Mouse (Mus musculus) monocyte, adult 59 days (primary cell): ENCODE results near the gene Mks1. TPM values are rescaled to one million over a fixed set of nuclear protein-coding genes. Genes with fewer than 3 reads are reported as not detected.

Source experiments
- total RNA-seq, 2 experiments: library from RNA; stranded (reverse); gene quantifications; one replicate each; pipeline ENCODE4 v1.2.4; 2023

Mks1 gene
- total RNA-seq, result 1 to 10 TPM; 8.3 to 9.5 TPM

DNA sequence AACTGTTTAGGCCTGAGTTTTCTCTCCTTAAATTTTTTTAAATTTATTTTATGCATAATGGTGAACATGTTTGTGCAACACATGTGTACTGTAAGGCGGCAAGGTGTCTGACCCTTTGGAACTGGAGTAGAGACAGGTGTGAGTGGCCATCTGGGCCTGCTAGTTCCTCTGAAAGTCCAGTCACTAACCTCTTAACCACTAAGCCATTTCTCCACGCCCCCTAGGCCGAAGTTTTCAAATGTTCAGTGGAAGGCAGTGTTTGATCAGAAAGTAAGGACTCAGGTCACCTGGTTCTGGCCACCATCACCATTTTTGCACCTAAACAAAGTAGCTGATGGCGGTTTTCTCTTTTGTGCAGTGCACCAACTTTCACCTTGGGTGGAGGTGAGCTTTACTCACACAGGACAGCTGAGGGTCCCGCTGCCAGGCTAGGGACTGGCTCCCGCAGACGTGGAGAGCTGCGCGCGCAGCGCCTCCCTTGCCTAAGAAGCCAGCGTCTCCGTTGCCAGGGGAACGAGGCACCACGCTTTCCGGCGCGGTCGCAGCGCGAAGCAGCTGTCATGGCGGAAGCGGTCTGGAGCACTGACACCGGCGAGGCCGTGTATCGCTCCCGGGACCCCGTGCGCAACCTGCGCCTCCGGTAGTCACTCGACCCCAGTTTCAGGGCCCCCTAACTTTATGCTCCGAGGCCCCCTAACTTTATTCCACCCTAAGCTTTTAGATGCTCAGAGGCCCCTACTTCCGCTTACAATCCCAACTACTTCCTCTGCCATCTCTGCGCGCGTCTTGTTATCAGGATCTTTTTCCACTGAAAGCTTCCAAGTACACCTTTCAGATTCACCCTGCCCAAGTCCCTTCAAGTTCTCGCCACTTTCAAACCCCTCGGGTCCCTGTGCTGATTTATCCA lies at the start of gene Mks1:
Gene Mks1, plus strand, starts transcription at position 526 of the 907 bp plus-strand sequence.

GRCm38 (mm10) chr11:87828239-87828900 lies 24.6 kb upstream of the Mks1 start, which contains the start of gene Lpo:
Gene Lpo, minus strand, starts transcription at chr11:87828289.

DNA sequence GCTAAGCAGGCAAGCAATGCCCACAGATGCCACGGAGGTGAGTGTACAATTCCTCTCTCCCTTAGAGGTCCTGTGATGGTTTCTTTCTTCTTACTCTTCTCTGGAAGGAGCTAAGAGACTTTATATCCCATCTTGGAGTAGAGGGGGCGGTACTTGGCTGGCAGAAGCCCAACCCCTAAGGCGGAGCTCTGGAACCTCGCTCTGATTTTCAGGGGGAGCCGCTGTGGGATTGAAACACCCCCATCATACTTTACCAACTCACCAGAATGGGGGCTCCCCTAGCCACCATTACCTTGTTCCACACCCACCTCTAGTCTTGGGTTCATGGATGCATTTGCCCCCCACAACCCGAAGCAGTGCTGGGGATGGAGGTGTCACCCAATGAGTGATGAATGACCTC lies 22.4 kb downstream of the Mks1 start, which contains the start of gene Epx:
Gene Epx, minus strand, starts transcription at position 101 of the 400 bp plus-strand sequence.

DNA sequence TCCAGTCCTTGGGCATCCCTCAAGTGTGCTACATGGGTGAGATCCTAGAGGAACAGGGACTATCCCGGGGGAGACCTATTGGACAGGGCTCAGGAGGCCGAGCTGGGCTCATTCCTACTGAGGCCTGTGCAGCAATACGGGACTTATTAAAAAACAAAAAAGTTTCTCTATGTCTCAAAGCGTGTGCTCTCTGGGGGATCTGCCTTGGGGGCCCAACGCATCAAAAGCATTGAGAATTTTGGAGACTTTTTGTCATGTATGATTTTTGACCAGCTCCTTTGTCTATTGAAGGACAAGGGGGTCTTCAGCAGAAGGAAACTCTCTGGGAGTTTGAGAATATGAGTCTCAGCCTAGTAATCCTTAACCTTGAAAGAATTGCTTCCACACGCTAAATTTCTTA lies 39.2 kb downstream of the Mks1 start, which contains the start of gene Olfr462:
Gene Olfr462, minus strand, starts transcription at position 101 of the 400 bp plus-strand sequence.

GRCm38 (mm10) chr11:87897287-87897686 lies 44.3 kb downstream of the Mks1 start, which contains the start of gene Olfr463:
Gene Olfr463, minus strand, starts transcription at chr11:87897387.

Other genes starting within 250 kb of the Mks1 start
- under 1 TPM; 0.15 to 0.18 TPM for gene Hsf5, start 236.1 kb upstream of the Mks1 start, total RNA-seq
- 1 to 10 TPM in 1 of 2 experiments, under 1 TPM in 1; 0.58 to 1.8 TPM for gene Rnf43, start 190.5 kb upstream of the Mks1 start, total RNA-seq
- gene Supt4a, start 115.7 kb upstream of the Mks1 start, total RNA-seq, result 100 to 1,000 TPM; 114 to 119 TPM
- 1 to 10 TPM; 4.2 to 4.3 TPM for gene Tspoap1, start 92.7 kb upstream of the Mks1 start, total RNA-seq
- 1 to 10 TPM; 2.1 to 2.8 TPM for gene Mpo, start 59.6 kb upstream of the Mks1 start, total RNA-seq
- gene Lpo, start 24.9 kb upstream of the Mks1 start, total RNA-seq, result not detected
- not detected for gene Epx, start 22.3 kb downstream of the Mks1 start, total RNA-seq
- not detected for gene Olfr462, start 39.1 kb downstream of the Mks1 start, total RNA-seq
- not detected for gene Olfr463, start 44.2 kb downstream of the Mks1 start, total RNA-seq
- gene Olfr464, start 67.8 kb downstream of the Mks1 start, total RNA-seq, result not detected
- gene Dynll2, start 134.3 kb downstream of the Mks1 start, total RNA-seq, result 10 to 100 TPM; 18.8 to 20.7 TPM
- 100 to 1,000 TPM; 139 to 143 TPM for gene Srsf1, start 194.2 kb downstream of the Mks1 start, total RNA-seq
- 10 to 100 TPM; 44.2 to 44.6 TPM for gene Vezf1, start 215.1 kb downstream of the Mks1 start, total RNA-seq
- 1 to 10 TPM; 1.1 to 1.2 TPM for gene Cuedc1, start 244.8 kb downstream of the Mks1 start, total RNA-seq